Mouse (Mus musculus): ENCODE data around the gene Megf11. TPM values are rescaled to one million over a fixed set of nuclear protein-coding genes. Genes with fewer than 3 reads are reported as not detected.

Megf11 gene
- polyA plus RNA-seq (2015; fragmentation: Illumina TruSeq; extraction: RNeasy Lipid Tissue Mini Kit (QIAGEN cat#74804); ENCODE audit: insufficient read depth, low replicate concordance) = 0.41 TPM

DNA sequence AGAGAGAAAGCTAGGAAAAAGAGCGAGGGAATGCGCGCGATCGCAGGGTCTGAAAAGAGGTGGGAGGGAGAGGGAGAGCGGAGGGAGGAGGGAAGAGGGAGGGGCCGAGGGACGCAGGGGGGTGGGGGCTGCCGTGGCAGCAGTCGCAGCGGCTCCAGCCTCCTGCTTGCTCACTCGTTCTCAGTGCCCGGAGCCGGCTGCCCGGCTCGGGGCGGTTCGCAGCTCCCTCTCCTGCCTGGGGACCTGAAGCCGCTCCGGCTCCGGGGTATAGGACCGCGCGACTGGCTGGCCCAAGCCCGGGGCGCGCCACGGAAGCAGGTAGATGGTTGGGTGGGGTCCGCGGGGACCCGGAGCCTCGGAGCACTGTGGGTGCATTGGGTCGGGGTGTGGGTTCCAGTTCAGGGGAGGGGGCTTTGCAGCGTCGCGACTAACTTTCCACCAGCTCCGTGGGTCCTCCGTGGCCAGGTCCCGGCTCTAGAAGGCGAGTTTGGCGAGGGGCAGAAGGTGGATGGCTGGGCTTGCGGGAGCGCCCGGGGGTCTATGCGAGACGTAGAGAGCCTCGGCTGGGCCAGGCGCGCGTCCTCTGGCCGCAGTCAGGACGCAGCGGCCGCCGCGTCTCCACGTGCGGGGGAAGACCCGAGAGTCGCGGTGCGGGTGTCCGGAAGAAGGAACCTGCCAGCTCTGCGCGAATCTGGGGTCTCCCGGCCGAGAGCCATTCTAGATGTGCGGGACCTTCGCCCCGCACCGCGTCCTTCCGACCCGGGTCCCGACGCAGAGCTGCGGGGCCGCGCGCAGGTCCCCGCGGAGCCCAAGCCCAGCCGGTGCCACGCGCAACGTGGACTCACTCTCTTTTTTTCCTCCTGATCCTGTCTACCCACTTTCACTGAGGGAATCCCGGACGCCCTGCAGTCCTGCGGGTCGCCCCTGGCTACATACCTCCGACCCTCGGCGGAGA is at the start of gene Megf11:
Gene Megf11 (plus strand): TSS at position 116 of the 955 bp plus-strand sequence.

GRCm38 (mm10) chr9:64341254-64341566 is 44.2 kb upstream of the Megf11 start, which contains the start of gene Dis3l:
Gene Dis3l, minus strand, starts transcription at chr9:64341288.

DNA sequence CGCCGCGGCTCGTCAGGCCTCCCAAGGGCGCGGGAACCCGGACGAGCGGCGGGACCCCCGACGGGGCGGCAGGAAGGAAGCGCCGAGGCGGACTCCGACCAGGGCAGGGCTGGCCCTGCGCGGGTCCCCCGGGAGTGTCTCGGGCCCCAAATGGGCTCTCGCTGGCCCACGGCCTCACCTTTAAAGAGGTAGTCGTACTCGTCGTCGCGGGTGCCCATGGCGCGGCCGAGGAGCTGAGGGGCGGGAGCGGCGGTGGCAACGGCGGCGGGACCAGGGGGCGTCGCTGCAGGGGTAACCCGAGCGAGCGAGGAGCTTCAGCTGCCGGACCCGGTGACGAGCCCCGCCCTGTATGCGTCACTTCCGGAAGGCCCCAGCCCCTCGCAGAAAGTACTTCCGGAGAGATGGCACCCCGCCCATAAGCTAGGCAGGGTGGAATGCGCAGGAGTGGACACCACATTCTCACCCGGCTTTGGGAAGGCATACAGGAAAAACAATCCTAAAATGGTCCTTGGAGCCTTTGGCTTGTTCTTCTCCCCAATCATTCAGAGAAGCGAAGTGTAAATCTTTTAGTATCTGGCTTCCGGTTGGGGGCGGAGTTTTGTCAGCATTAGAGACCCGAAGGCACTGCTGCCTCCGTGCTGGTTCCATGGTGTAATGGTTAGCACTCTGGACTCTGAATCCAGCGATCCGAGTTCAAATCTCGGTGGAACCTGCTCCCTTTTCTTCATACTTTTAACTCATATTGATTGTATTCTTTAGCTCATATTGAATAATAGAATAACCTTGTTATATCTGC is 352.2 kb downstream of the Megf11 start, which contains the start of gene Rab11a:
Gene Rab11a (minus strand): TSS at position 353 of the 796 bp plus-strand sequence.

Other genes with a start within 250 kb of the Megf11 start
- 12.0 TPM for gene Zwilch, start 212.5 kb upstream of the Megf11 start, polyA plus RNA-seq (2015; fragmentation: Illumina TruSeq; extraction: RNeasy Lipid Tissue Mini Kit (QIAGEN cat#74804); ENCODE audit: insufficient read depth, low replicate concordance)
- 2,557 TPM for gene Rpl4, start 212.3 kb upstream of the Megf11 start, polyA plus RNA-seq (2015; fragmentation: Illumina TruSeq; extraction: RNeasy Lipid Tissue Mini Kit (QIAGEN cat#74804); ENCODE audit: insufficient read depth, low replicate concordance)
- 52.9 TPM for gene Snapc5, start 206.4 kb upstream of the Megf11 start, polyA plus RNA-seq (2015; fragmentation: Illumina TruSeq; extraction: RNeasy Lipid Tissue Mini Kit (QIAGEN cat#74804); ENCODE audit: insufficient read depth, low replicate concordance)
- gene Uchl4, start 150.4 kb upstream of the Megf11 start, polyA plus RNA-seq (2015; fragmentation: Illumina TruSeq; extraction: RNeasy Lipid Tissue Mini Kit (QIAGEN cat#74804); ENCODE audit: insufficient read depth, low replicate concordance) = 0.28 TPM
- 104 TPM for gene Map2k1, start 132.0 kb upstream of the Megf11 start, polyA plus RNA-seq (2015; fragmentation: Illumina TruSeq; extraction: RNeasy Lipid Tissue Mini Kit (QIAGEN cat#74804); ENCODE audit: insufficient read depth, low replicate concordance)
- 71.4 TPM for gene Tipin, start 104.0 kb upstream of the Megf11 start, polyA plus RNA-seq (2015; fragmentation: Illumina TruSeq; extraction: RNeasy Lipid Tissue Mini Kit (QIAGEN cat#74804); ENCODE audit: insufficient read depth, low replicate concordance)
- gene Dis3l, start 44.3 kb upstream of the Megf11 start, polyA plus RNA-seq (2015; fragmentation: Illumina TruSeq; extraction: RNeasy Lipid Tissue Mini Kit (QIAGEN cat#74804); ENCODE audit: insufficient read depth, low replicate concordance) = 15.5 TPM